Comparison of ENCODE assay signal across 20 mouse cellular contexts in the genomic region with DNA sequence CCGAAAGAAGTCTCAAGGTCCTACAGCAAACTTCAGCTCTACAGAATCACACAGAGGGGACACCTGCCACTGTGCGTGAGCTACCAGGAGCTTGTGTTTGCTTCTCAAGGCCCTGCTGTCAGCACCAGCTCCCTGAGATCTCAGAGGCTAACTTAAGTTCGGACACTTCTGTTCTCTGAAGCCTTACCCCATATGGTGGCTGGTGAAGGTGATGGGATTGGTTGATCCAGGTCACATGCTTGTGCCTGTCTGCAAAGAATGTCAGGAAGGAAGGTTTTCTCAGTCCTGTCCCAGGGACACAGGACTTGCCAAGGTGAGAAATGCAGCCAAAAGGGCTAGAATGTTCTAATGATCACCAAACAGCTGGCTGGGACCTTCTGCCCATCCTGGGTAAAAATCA.
DNase-seq lines count a peak whose midpoint lies in the region; ATAC-seq and TF ChIP-seq lines count a peak whose summit lies in the region.
"Had no signal": no experiment of that assay in that cellular context is flagged by ENCODE, and none has a peak within 500 bp of the region (broad histone marks: within the 10 kb centered on the region; RNA-seq: fewer than 3 reads in every experiment).

No protein-coding gene starts in this region.

- TF ChIP-seq POLR2A in spleen, adult 2 months (IDR thresholded peaks at IDR 0.05; ENCODE audit: low read depth, low read length): no peak

- H3K36me3 ChIP-seq in embryonic facial prominence, embryonic 12.5 days: no peaks in the 10 kb centered on the region
- H3K36me3 ChIP-seq in embryonic facial prominence, embryonic 10.5 days (replicated peaks): no peaks in the 10 kb centered on the region
- H3K36me3 ChIP-seq in kidney, embryonic 15.5 days: no peaks in the 10 kb centered on the region
- H3K36me3 ChIP-seq in spleen, adult 2 months (ENCODE audit: control insufficient read depth, insufficient read depth, low read length): no peaks in the 10 kb centered on the region
- H3K36me3 ChIP-seq: hindbrain, embryonic 13.5 days; midbrain, embryonic 12.5 days had no signal

- no peak for TF ChIP-seq CTCF in spleen, adult 2 months (IDR thresholded peaks at IDR 0.05; ENCODE audit: extremely low read depth, insufficient read depth, insufficient read length, insufficient replicate concordance)

- H3K4me2 ChIP-seq in embryonic facial prominence, embryonic 12.5 days (replicated peaks): no peak overlapping the region
- H3K4me2 ChIP-seq in kidney, embryonic 15.5 days: no peak overlapping the region
- H3K4me2 ChIP-seq: hindbrain, embryonic 13.5 days; midbrain, embryonic 12.5 days had no signal

- 83% methylated on average over 3 of the region's 3 CpGs for WGBS in embryonic facial prominence, embryonic 12.5 days
- WGBS in embryonic facial prominence, embryonic 10.5 days: 87% methylated on average over 3 of the region's 3 CpGs
- 76% methylated on average over 3 of the region's 3 CpGs for WGBS in kidney, embryonic 15.5 days
- 80% methylated on average over 3 of the region's 3 CpGs for WGBS in spleen, adult 2 months

- peaks cover 22% of the 10 kb centered on the region for H3K4me1 ChIP-seq in embryonic facial prominence, embryonic 12.5 days
- peaks cover 26% of the 10 kb centered on the region for H3K4me1 ChIP-seq in embryonic facial prominence, embryonic 10.5 days
- H3K4me1 ChIP-seq in kidney, embryonic 15.5 days: peaks cover 24% of the 10 kb centered on the region
- peaks cover 48% of the 10 kb centered on the region for H3K4me1 ChIP-seq in spleen, adult 2 months (ENCODE audit: control insufficient read depth, insufficient read depth, insufficient read length)

- no peak overlapping the region for H3K4me3 ChIP-seq in embryonic facial prominence, embryonic 12.5 days
- H3K4me3 ChIP-seq in embryonic facial prominence, embryonic 10.5 days: no peak overlapping the region
- no peak overlapping the region for H3K4me3 ChIP-seq in kidney, embryonic 15.5 days (replicated peaks)
- no peak overlapping the region for H3K4me3 ChIP-seq in spleen, adult 2 months (ENCODE audit: extremely low read depth, insufficient read depth, insufficient read length)
- H3K4me3 ChIP-seq: hindbrain, embryonic 13.5 days; midbrain, embryonic 12.5 days had no signal

- no peak for ATAC-seq in embryonic facial prominence, embryonic 12.5 days (ENCODE audit: insufficient number of reproducible peaks, insufficient read depth, low FRiP score, low TSS enrichment)
- ATAC-seq in kidney, embryonic 15.5 days (replicated peaks; ENCODE audit: low FRiP score): no peak; the same call in 1 of the 2 replicates
- ATAC-seq: forebrain, embryonic 14.5 days; intestine, embryonic 16.5 days had no signal

- H3K27me3 ChIP-seq in embryonic facial prominence, embryonic 12.5 days: no peaks in the 10 kb centered on the region
- no peaks in the 10 kb centered on the region for H3K27me3 ChIP-seq in embryonic facial prominence, embryonic 10.5 days (replicated peaks; ENCODE audit: low read depth, poor library complexity, severe bottlenecking)
- H3K27me3 ChIP-seq in kidney, embryonic 15.5 days: no peaks in the 10 kb centered on the region
- no peaks in the 10 kb centered on the region for H3K27me3 ChIP-seq in spleen, adult 2 months (ENCODE audit: control insufficient read depth, insufficient read depth, low read length)
- H3K27me3 ChIP-seq: CH12.LX; hindbrain, embryonic 13.5 days; midbrain, embryonic 12.5 days had no signal

- no peaks in the 10 kb centered on the region for H3K9me3 ChIP-seq in embryonic facial prominence, embryonic 12.5 days
- H3K9me3 ChIP-seq in embryonic facial prominence, embryonic 10.5 days: no peaks in the 10 kb centered on the region
- peaks cover 4% of the 10 kb centered on the region; the same call in 1 of the 2 replicates for H3K9me3 ChIP-seq in kidney, embryonic 15.5 days (replicated peaks)

- no peak for DNase-seq in embryonic facial prominence, embryonic 10.5 days (ENCODE audit: low spot score)
- DNase-seq in kidney, postnatal 10 days: no peak
- no peak for DNase-seq in spleen, adult 2 months (ENCODE audit: low read depth in 1 of 2, low spot score in 2 of 2)
- DNase-seq in spleen, adult 12 weeks (ENCODE audit: low spot score): no peak
- no peak for DNase-seq in urinary bladder, adult 2 months (ENCODE audit: low spot score)
- DNase-seq in cerebellum, adult 11-12 months: no peak
- DNase-seq: adrenal gland, adult 8-10 months; cerebellum, adult 11 months; cerebellum, postnatal 25 days; gastrocnemius, postnatal 36 days; heart, postnatal 10 days; lung, adult 2 months had no signal

- H3K27ac ChIP-seq in embryonic facial prominence, embryonic 12.5 days: 0 out of 2 replicates have a peak overlapping the region, but pooled peaks have one; percentile 30
- no peak overlapping the region for H3K27ac ChIP-seq in embryonic facial prominence, embryonic 10.5 days (replicated peaks)
- peak overlapping the region; percentile 23 for H3K27ac ChIP-seq in kidney, embryonic 15.5 days
- peak overlapping the region; percentile 73 for H3K27ac ChIP-seq in spleen, adult 2 months (ENCODE audit: insufficient read depth, low read length)
- H3K27ac ChIP-seq: midbrain, embryonic 12.5 days; stomach, postnatal 0 days had no signal

- no peak overlapping the region for H3K9ac ChIP-seq in embryonic facial prominence, embryonic 12.5 days
- H3K9ac ChIP-seq in kidney, embryonic 15.5 days: no peak overlapping the region
- H3K9ac ChIP-seq: hindbrain, embryonic 13.5 days; midbrain, embryonic 12.5 days had no signal
